Mouse (Mus musculus) stomach, postnatal 0 days (tissue): ENCODE results near the gene 1700008O03Rik.

ENCODE experiments used
- CTCF ChIP-seq: IDR thresholded peaks from 2 replicates; pipeline ENCODE4 v1.5.1; 2016; ENCODE audit warnings: antibody characterized with exemption, low read depth, mild to moderate bottlenecking, moderate library complexity
- EP300 ChIP-seq: optimal IDR thresholded peaks from 2 replicates; pipeline ENCODE3; 2016; ENCODE audit warnings: antibody characterized with exemption

DNA sequence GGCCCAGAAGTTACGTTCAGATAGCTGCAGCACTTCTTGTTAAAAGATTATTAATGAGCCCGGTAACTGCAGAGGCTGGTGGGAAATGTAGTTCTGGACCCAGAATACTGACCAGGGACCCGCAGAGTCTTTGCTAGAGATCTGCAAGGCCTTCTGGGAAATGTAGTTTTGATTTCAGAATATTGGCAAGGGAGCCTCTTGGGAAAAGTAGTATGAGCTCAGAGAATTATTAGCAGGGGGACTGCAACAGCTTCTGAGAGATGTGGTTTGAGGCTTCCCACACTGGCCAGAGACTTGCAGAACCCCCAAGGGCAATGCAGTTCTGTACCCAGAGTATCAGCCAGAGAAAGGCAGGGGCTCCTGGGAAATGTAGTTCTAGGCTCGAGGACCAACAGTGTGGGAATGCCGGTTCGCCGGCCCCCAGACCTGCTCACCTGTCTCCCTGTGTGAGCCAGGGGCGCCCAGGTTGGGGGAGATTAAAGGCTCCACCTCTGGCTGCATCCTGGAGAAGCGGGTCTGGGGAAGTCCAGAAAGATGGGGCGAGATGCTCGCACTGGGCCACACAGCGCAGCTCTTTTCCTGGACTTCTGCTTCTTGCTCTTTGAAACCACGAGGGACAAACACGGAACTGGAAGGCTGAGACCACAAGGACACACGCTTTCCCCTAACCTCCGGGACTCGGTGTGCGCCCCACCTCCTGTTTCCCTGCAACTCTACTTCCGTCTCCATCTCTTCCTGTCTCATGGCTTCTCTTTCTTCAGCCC lies 11.5 kb downstream of the 1700008O03Rik start:
- TF ChIP-seq CTCF (no peak), EP300 (no peak)
